Mouse (Mus musculus) lung, adult 18-20 months (tissue): ENCODE measurements at regions not wholly inside any gene's neighbourhood (a gene's known extent, or its start where the extent isn't known, plus 50 kb on each side); places are given as distances from the start of the nearest gene placed in this dataset.
"Not testable (repeated sequence)": the region's sequence is repeated elsewhere in the genome, so short reads cannot be mapped to it uniquely, and the experiment has no call there.

ENCODE experiments used
- DNase-seq, 2 experiments: peaks; one replicate each; pipeline ENCODE4 v3.0.0; 2022; ENCODE audit warnings: mixed read lengths in 2 of 2

- DNase-seq, result no peak
Measured at GRCm38 (mm10) chr12:114583371-114583770, 1039.7 kb downstream of the Adam6a start.

DNA sequence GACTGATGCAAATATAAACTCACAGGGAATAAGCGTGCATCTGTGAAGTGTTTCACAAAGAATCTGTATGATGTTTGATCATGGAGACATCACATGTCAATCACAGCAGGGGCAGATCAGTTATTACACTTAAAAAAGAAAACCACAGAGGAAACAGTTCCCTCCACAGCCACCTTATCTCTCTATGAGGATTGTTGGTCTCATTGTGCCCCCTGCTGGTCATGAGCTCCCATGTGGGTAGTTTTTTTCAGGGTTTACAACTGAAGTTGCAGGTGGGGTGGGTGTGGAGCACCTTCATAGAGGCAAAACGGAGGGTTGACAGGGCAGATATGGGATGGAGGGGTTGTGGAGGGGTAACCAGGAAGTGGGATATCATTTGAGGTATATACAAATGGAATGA is 1043.5 kb downstream of the Adam6a start:
- DNase-seq, result no peak

GRCm38 (mm10) chr12:114597672-114598071 is 1054.0 kb downstream of the Adam6a start:
- DNase-seq, result no peak

- no peak for DNase-seq
Measured at GRCm38 (mm10) chr12:114609171-114609570, 1065.5 kb downstream of the Adam6a start.

- DNase-seq, result no peak
Measured at GRCm38 (mm10) chr12:114612108-114612507, 1068.4 kb downstream of the Adam6a start.

DNA sequence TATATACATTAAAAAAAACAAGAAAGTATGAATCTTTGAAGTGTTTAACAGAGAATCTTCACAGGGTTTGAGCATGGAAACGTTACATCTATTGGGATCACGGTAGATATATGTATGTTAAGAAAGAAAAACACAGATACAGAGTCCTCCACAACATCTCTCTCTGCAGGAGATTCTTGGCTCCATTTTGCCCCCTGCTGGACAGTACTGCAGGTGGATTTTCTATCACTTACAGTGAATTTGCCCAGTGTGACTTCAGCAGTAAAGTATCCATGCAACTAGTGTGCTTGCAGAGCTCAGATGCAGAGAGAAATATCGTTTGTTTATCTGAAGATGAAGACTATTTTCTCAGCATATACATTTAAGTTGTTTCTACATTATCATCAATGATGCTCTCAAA is 1071.5 kb downstream of the Adam6a start:
- no peak for DNase-seq

- DNase-seq, result no peak
Measured at GRCm38 (mm10) chr12:114615712-114616111, 1072.0 kb downstream of the Adam6a start.

DNA sequence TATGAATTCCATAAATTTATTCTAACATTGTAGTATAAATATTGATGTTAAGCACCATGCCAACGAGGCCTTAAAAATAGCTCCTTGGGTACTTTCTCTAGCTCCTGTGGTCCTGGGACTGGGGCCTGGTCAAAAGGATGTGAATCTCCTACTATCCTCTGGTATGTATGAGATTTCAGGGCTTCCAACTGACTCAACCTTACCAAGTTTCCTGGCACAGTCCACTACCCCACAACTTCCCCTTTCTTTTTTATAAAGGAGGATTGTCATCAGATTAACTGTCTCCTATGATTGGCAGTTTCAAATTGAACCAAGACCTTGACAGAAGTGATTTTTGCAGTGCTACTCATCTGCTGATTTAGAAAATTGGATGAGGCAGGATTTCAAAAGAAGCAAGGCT is 1097.4 kb downstream of the Adam6a start:
- no peak for DNase-seq

- DNase-seq, result no peak
Measured at GRCm38 (mm10) chr12:114646372-114646771, 1102.7 kb downstream of the Adam6a start.

- DNase-seq, result not testable (repeated sequence)
Measured at GRCm38 (mm10) chr12:114650432-114651101, 1106.9 kb downstream of the Adam6a start.

- not testable (repeated sequence) for DNase-seq
Measured at GRCm38 (mm10) chr12:114657134-114657533, 1113.4 kb downstream of the Adam6a start.
